Mouse (Mus musculus): ENCODE measurements around the gene Syndig1.

DNA sequence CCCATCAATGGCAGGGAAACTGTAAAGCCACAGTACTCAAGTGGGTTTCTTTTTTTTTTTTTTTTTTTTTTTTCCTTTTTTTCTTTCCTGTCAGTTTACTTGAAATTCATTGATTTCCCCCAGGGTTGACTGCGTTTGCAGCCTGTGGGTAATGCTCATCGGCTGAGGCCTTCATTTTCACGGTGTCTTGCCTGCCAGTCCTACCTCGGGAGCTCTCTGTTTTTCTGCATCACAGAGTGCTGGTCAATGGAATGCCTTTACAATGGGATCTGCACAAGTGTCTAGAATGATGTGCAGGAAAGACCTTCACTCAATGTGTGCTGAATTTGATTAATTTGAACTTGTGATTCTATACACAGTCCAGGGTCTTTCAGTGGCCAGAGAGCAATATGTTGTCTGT is 184.8 kb downstream of the Syndig1 start:
- no peak for TF ChIP-seq CTCF (IDR thresholded peaks at IDR 0.05; ENCODE audit: insufficient read depth, low read depth, low read length)
- TF ChIP-seq POLR2A (IDR thresholded peaks at IDR 0.05; ENCODE audit: insufficient read depth, low read depth, low read length): no peak
